Mouse (Mus musculus) heart, adult 2 months (tissue): ENCODE data around the gene Col10a1. TPM values are rescaled to one million over a fixed set of nuclear protein-coding genes. Genes with fewer than 3 reads are reported as not detected.

Experiments
- DNase-seq, 2 experiments: peaks; one replicate each; pipeline ENCODE4 v3.0.0; 2021
- H3K27ac ChIP-seq: fragments of 200-600 bp; 2 replicates; pipeline ENCODE4 v1.8.1; 2022
- H3K27me3 ChIP-seq: fragments of 200-500 bp; 2 replicates; pipeline ENCODE4 v1.6.1; 2012; ENCODE audit warnings: mild to moderate bottlenecking, low read length, inconsistent platforms, mixed read lengths; ENCODE audit not compliant: control insufficient read depth, insufficient read depth
- H3K36me3 ChIP-seq: fragments of 200-500 bp; 2 replicates; pipeline ENCODE4 v1.6.1; 2012; ENCODE audit warnings: low read length, inconsistent platforms; ENCODE audit not compliant: control insufficient read depth, insufficient read depth
- H3K4me1 ChIP-seq: fragments of 200-500 bp; 2 replicates; pipeline ENCODE4 v1.6.1; 2011; ENCODE audit warnings: low read length; ENCODE audit not compliant: control insufficient read depth, insufficient read depth
- H3K4me3 ChIP-seq: fragments of 200-600 bp; 2 replicates; pipeline ENCODE4 v1.8.1; 2022
- H3K79me2 ChIP-seq: fragments of 200-500 bp; replicated peaks from 2 replicates; pipeline ENCODE4 v1.6.1; 2012; ENCODE audit warnings: mild to moderate bottlenecking, inconsistent platforms, low read length, moderate library complexity, mixed read lengths; ENCODE audit not compliant: control insufficient read depth, insufficient read depth
- H3K9ac ChIP-seq: fragments of 200-500 bp; 2 replicates; pipeline ENCODE4 v1.6.1; 2012; ENCODE audit warnings: low read depth, mild to moderate bottlenecking, control low read depth, inconsistent platforms, low read length, mixed read lengths
- CTCF ChIP-seq: fragments of 200-600 bp; IDR thresholded peaks from 2 replicates; pipeline ENCODE4 v1.8.1; 2022; ENCODE audit warnings: antibody characterized with exemption, mild to moderate bottlenecking, moderate library complexity
- EP300 ChIP-seq: fragments of 200-500 bp; IDR thresholded peaks from 2 replicates; pipeline ENCODE4 v1.6.1; 2011; ENCODE audit warnings: low read depth, low read length, control low read depth; ENCODE audit not compliant: insufficient read depth
- POLR2A ChIP-seq: fragments of 200-500 bp; IDR thresholded peaks from 2 replicates; pipeline ENCODE4 v1.6.1; 2011; ENCODE audit warnings: mild to moderate bottlenecking, low read depth, low read length, control low read depth; ENCODE audit not compliant: insufficient read depth
- WGBS: fragments of 180-500 bp; shearing (Covaris S2); methylation state at CpG from one replicate; pipeline ENCODE4 v1.1.7; 2018; 5-methylcytosine and 5-hydroxymethylcytosine counted together
- intact Hi-C: fragments of 180-260 bp; cut with DNase I; formaldehyde crosslinking; loops from one replicate; pipeline ENCODE4 v1.15.1; 2025
- long read RNA-seq: library from polyadenylated mRNA; stranded (forward); transcript quantifications from one replicate; pipeline ENCODE4 v2.0.0, GENCODE M21; 2021
- polyA plus RNA-seq: library from polyadenylated mRNA; depleted of rRNA; stranded (reverse); fragments of >200 nt; gene quantifications from 2 replicates; pipeline ENCODE4 v1.2.3, GENCODE M21; 2012; rRNA removed
- total RNA-seq, 2 experiments: library from RNA; stranded (reverse); gene quantifications; 2 replicates each; pipeline ENCODE4 v1.2.3; 2021

Gene Col10a1
- total RNA-seq (not detected), polyA plus RNA-seq (0.06 and 0.80 TPM in 2 replicates)
- long read RNA-seq, partial matches to known transcripts, result 0 of 2 reads
- long read RNA-seq, other reads (novel, unspliced or antisense), result 2 of 2 reads

- Histone ChIP-seq H3K4me1 (no peaks in the 10 kb centered on the region), H3K79me2 (no peaks in the 10 kb centered on the region), H3K9ac (no peak within 1 kb of the TSS), H3K36me3 (no peaks in the 10 kb centered on the region), H3K27ac (no peak within 1 kb of the TSS), H3K27me3 (no peaks in the 10 kb centered on the region), H3K4me3 (no peak within 1 kb of the TSS)
- intact Hi-C loops, result no loop called here
- no peak for DNase-seq
- TF ChIP-seq POLR2A (no peak), EP300 (no peak), CTCF (no peak)
- 82% methylated on average over 8 of the region's 8 CpGs for WGBS
Observed at GRCm38 (mm10) chr10:34389681-34390080, at the start of gene Col10a1. TSS of gene Col10a1 (plus strand) at chr10:34389981.

DNA sequence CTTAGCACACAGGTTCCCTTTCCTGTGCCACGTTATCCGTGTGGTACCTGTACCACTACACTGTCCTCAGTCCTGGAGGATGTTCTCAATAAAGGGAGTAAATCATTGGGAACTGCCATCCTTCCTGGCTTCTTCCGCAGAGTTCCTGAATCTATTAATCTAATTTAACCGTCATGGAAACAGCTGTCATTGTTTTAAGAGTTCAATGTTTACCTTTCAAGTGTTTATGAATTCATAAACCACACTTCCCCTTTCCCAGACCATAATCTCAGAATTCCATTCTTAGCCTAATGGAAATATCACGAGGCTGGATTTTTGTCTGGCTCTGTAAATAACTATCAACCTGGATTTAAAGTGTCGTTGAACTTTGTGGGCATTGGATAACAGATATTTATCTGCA lies 48.8 kb upstream of the Col10a1 start:
- Histone ChIP-seq H3K27me3 (no peaks in the 10 kb centered on the region), H3K9ac (no peak overlapping the region), H3K79me2 (no peaks in the 10 kb centered on the region), H3K36me3 (no peaks in the 10 kb centered on the region), H3K4me1 (no peaks in the 10 kb centered on the region), H3K27ac (no peak overlapping the region), H3K4me3 (no peak overlapping the region)
- TF ChIP-seq POLR2A (no peak), EP300 (no peak), CTCF (no peak)
- 43% methylated on average over 6 of the region's 6 CpGs for WGBS
- DNase-seq, result no peak
- intact Hi-C loops, result no loop called here

DNA sequence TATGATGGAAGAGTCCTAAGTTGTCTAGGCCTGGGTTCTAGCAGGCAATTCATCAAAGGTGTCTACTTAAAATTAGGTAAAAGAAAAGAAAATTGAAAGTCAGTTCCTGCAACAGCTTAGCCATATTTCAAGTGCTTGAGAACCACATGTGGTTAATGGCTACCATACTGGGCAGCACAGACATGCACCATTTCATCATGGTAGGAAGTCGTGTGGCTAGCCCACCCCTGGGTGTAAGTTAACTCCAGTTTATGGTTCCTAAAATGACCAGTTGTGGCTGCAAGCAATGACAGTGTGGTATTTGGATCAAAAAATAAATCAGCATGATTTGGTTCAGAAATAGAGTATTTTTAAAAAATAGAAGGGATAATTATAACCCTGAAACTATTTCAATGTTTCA lies 47.9 kb upstream of the Col10a1 start:
- no peaks in the 10 kb centered on the region for H3K27me3 ChIP-seq
- no peaks in the 10 kb centered on the region for H3K4me1 ChIP-seq
- no peak for TF ChIP-seq CTCF
- TF ChIP-seq EP300, result no peak
- TF ChIP-seq POLR2A, result no peak
- DNase-seq, result no peak
- no peak overlapping the region for H3K4me3 ChIP-seq
- H3K79me2 ChIP-seq, result no peaks in the 10 kb centered on the region
- 79% methylated on average over 1 of the region's 1 CpGs for WGBS
- no peaks in the 10 kb centered on the region for H3K36me3 ChIP-seq
- intact Hi-C loops, result no loop called here
- H3K27ac ChIP-seq, result no peak overlapping the region
- no peak overlapping the region for H3K9ac ChIP-seq

- intact Hi-C loops, result no loop called here
- WGBS, result 61% methylated on average over 4 of the region's 4 CpGs
- Histone ChIP-seq H3K27ac (no peak overlapping the region), H3K4me3 (no peak overlapping the region), H3K36me3 (peaks cover 3% of the 10 kb centered on the region; the same call in 1 of the 2 replicates), H3K79me2 (no peaks in the 10 kb centered on the region), H3K9ac (no peak overlapping the region), H3K27me3 (no peaks in the 10 kb centered on the region), H3K4me1 (no peaks in the 10 kb centered on the region; the same call in 1 of the 2 replicates)
- no peak for DNase-seq
- TF ChIP-seq CTCF (no peak), POLR2A (no peak), EP300 (no peak)
Observed at GRCm38 (mm10) chr10:34352166-34352565, 37.6 kb upstream of the Col10a1 start.

DNA sequence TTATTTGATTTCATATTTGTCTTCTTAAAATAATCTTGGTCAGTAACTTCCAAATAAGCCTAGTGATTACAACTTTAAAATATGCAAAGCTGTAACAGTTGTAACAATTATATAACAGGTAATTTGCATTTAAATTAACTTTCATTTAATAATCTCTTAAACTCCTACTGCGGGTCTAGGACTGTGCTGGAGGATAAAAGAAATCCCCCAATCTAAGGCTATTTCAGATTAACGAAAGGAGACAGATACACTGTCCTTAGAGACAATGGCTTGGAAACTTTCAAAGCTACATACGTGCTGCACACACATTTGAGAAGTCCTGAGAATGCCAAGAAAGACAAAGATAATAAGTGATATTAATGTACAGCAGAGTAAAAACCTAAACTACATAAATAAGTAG lies 31.5 kb upstream of the Col10a1 start:
- no peak for DNase-seq
- Histone ChIP-seq H3K4me1 (no peaks in the 10 kb centered on the region), H3K27me3 (no peaks in the 10 kb centered on the region), H3K79me2 (no peaks in the 10 kb centered on the region), H3K36me3 (no peaks in the 10 kb centered on the region), H3K4me3 (no peak overlapping the region), H3K9ac (no peak overlapping the region), H3K27ac (no peak overlapping the region)
- TF ChIP-seq CTCF (no peak), POLR2A (no peak), EP300 (no peak)
- intact Hi-C loops, result no loop called here
- 84% methylated on average over 3 of the region's 3 CpGs for WGBS

GRCm38 (mm10) chr10:34363756-34364155 lies 26.0 kb upstream of the Col10a1 start:
- H3K79me2 ChIP-seq, result no peaks in the 10 kb centered on the region
- no peak overlapping the region for H3K27ac ChIP-seq
- H3K27me3 ChIP-seq, result no peaks in the 10 kb centered on the region
- peak in 1 of 2 experiments; percentile 16 for DNase-seq
- H3K4me1 ChIP-seq, result no peaks in the 10 kb centered on the region
- TF ChIP-seq CTCF (no peak), POLR2A (no peak), EP300 (no peak)
- no peak overlapping the region for H3K4me3 ChIP-seq
- no peaks in the 10 kb centered on the region for H3K36me3 ChIP-seq
- H3K9ac ChIP-seq, result no peak overlapping the region
- intact Hi-C loops, result no loop called here
